Mouse (Mus musculus) bone marrow, adult 2 months (tissue): ENCODE results near the gene Cdc14b.

Source experiments
- CTCF ChIP-seq: fragments of 200-500 bp; IDR thresholded peaks from 2 replicates; pipeline ENCODE4 v1.5.1; 2011; ENCODE audit warnings: low read length, control low read depth; ENCODE audit not compliant: control insufficient read depth, insufficient read depth
- POLR2A ChIP-seq: fragments of 200-500 bp; IDR thresholded peaks from 2 replicates; pipeline ENCODE4 v1.6.1; 2011; ENCODE audit warnings: low read depth, mild to moderate bottlenecking, control low read depth, low read length, borderline replicate concordance; ENCODE audit not compliant: control insufficient read depth

GRCm38 (mm10) chr13:64274879-64275753 lies at the start of gene Cdc14b:
- TF ChIP-seq POLR2A (no peak), CTCF (no peak)
